Mouse (Mus musculus): ENCODE measurements around the gene Paqr5. TPM values are rescaled to one million over a fixed set of nuclear protein-coding genes. Genes with fewer than 3 reads are reported as not detected.
A peak's percentile ranks its signal among the peaks of the same experiment; 100 is the strongest.

The Paqr5 gene
- total RNA-seq, 1 experiment = 0.27 TPM

GRCm38 (mm10) chr9:61920331-61920730, 106.3 kb downstream of the Paqr5 start:
- H3K27ac ChIP-seq (ENCODE audit: insufficient read depth, low read depth, low read length, poor library complexity, severe bottlenecking) = no peak overlapping the region
- no peak overlapping the region for H3K4me3 ChIP-seq (ENCODE audit: insufficient read depth in 1 of 2, low read depth in 1 of 2, low read length in 2 of 2, poor library complexity in 1 of 2, severe bottlenecking in 1 of 2)
- in situ Hi-C loops (cut with MboI; ENCODE audit: low sequenced_read_pairs in 2 of 2, unreplicated experiment in 2 of 2) = no loop called here
- peaks cover 41% of the 10 kb centered on the region for H3K36me3 ChIP-seq (ENCODE audit: control insufficient read depth, insufficient read depth, low read length, poor library complexity, severe bottlenecking)
- H3K9ac ChIP-seq (ENCODE audit: insufficient read depth, low read depth, low read length, poor library complexity, severe bottlenecking) = no peak overlapping the region
- no peaks in the 10 kb centered on the region for H3K9me3 ChIP-seq (ENCODE audit: control insufficient read depth, insufficient read depth, low read depth, low read length)
- peaks cover 0 to 3% of the 10 kb centered on the region in 2 experiments; a peak in 1 of 4 replicates for H3K4me1 ChIP-seq (ENCODE audit: control insufficient read depth in 2 of 2, insufficient read depth in 2 of 2, low read length in 2 of 2, poor library complexity in 1 of 2)
- DNase-seq (ENCODE audit: low read depth, low spot score) = no peak
- TF ChIP-seq HCFC1 (IDR thresholded peaks at IDR 0.05; ENCODE audit: borderline replicate concordance, insufficient read depth, low read length) (no peak), ZNF384 (IDR thresholded peaks at IDR 0.05; ENCODE audit: low read depth, low read length) (no peak), MAFK (IDR thresholded peaks at IDR 0.05; ENCODE audit: insufficient read depth, low read depth, low read length) (no peak), ZC3H11A (IDR thresholded peaks at IDR 0.05; ENCODE audit: borderline replicate concordance, low read depth, low read length) (no peak), CHD2 (IDR thresholded peaks at IDR 0.05; ENCODE audit: low read depth, low read length) (no peak)

DNA sequence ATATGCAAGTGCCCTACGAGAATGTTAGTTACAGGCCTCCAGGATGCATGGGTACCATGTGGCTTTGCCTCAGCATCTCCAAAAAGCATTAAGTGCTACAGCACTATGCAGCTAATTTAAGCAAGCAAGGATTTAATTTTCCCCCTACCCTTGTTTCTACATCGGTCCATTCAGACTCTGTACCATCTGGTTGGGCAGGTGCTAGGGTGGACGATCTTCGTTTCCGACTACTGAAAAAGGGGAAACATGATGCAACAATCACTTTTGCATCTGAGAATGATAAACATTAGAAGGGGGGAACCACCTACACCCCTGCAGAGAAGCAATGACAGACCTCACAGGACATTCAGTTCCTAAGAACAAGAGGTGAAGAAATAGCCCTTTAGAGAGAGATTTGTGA, 107.2 kb downstream of the Paqr5 start:
- no peak overlapping the region for H3K9ac ChIP-seq (ENCODE audit: insufficient read depth, low read depth, low read length, poor library complexity, severe bottlenecking)
- no peak for DNase-seq (ENCODE audit: low read depth, low spot score)
- TF ChIP-seq MAFK (IDR thresholded peaks at IDR 0.05; ENCODE audit: insufficient read depth, low read depth, low read length) = no peak
- TF ChIP-seq HCFC1 (IDR thresholded peaks at IDR 0.05; ENCODE audit: borderline replicate concordance, insufficient read depth, low read length) = no peak
- TF ChIP-seq CHD2 (IDR thresholded peaks at IDR 0.05; ENCODE audit: low read depth, low read length) = no peak
- TF ChIP-seq ZC3H11A (IDR thresholded peaks at IDR 0.05; ENCODE audit: borderline replicate concordance, low read depth, low read length) = no peak
- no peak for TF ChIP-seq ZNF384 (IDR thresholded peaks at IDR 0.05; ENCODE audit: low read depth, low read length)
- H3K4me3 ChIP-seq (ENCODE audit: insufficient read depth in 1 of 2, low read depth in 1 of 2, low read length in 2 of 2, poor library complexity in 1 of 2, severe bottlenecking in 1 of 2) = no peak overlapping the region
- no peak overlapping the region for H3K27ac ChIP-seq (ENCODE audit: insufficient read depth, low read depth, low read length, poor library complexity, severe bottlenecking)
- H3K9me3 ChIP-seq (ENCODE audit: control insufficient read depth, insufficient read depth, low read depth, low read length) = no peaks in the 10 kb centered on the region
- H3K36me3 ChIP-seq (ENCODE audit: control insufficient read depth, insufficient read depth, low read length, poor library complexity, severe bottlenecking) = peaks cover 32% of the 10 kb centered on the region
- H3K4me1 ChIP-seq (ENCODE audit: control insufficient read depth in 2 of 2, insufficient read depth in 2 of 2, low read length in 2 of 2, poor library complexity in 1 of 2) = peaks cover 0 to 3% of the 10 kb centered on the region in 2 experiments; a peak in 1 of 4 replicates
- in situ Hi-C loops (cut with MboI; ENCODE audit: low sequenced_read_pairs in 2 of 2, unreplicated experiment in 2 of 2) = no loop called here

GRCm38 (mm10) chr9:61917436-61917835, 109.2 kb downstream of the Paqr5 start:
- peaks cover 37% of the 10 kb centered on the region for H3K36me3 ChIP-seq (ENCODE audit: control insufficient read depth, insufficient read depth, low read length, poor library complexity, severe bottlenecking)
- no peak for DNase-seq (ENCODE audit: low read depth, low spot score)
- in situ Hi-C loops (cut with MboI; ENCODE audit: low sequenced_read_pairs in 2 of 2, unreplicated experiment in 2 of 2) = no loop called here
- H3K4me3 ChIP-seq (ENCODE audit: insufficient read depth in 1 of 2, low read depth in 1 of 2, low read length in 2 of 2, poor library complexity in 1 of 2, severe bottlenecking in 1 of 2) = no peak overlapping the region
- TF ChIP-seq HCFC1 (IDR thresholded peaks at IDR 0.05; ENCODE audit: borderline replicate concordance, insufficient read depth, low read length) = no peak
- H3K9me3 ChIP-seq (ENCODE audit: control insufficient read depth, insufficient read depth, low read depth, low read length) = no peaks in the 10 kb centered on the region
- no peak overlapping the region for H3K27ac ChIP-seq (ENCODE audit: insufficient read depth, low read depth, low read length, poor library complexity, severe bottlenecking)
- H3K9ac ChIP-seq (ENCODE audit: insufficient read depth, low read depth, low read length, poor library complexity, severe bottlenecking) = no peak overlapping the region
- peaks cover 0 to 3% of the 10 kb centered on the region in 2 experiments; a peak in 1 of 4 replicates for H3K4me1 ChIP-seq (ENCODE audit: control insufficient read depth in 2 of 2, insufficient read depth in 2 of 2, low read length in 2 of 2, poor library complexity in 1 of 2)

DNA sequence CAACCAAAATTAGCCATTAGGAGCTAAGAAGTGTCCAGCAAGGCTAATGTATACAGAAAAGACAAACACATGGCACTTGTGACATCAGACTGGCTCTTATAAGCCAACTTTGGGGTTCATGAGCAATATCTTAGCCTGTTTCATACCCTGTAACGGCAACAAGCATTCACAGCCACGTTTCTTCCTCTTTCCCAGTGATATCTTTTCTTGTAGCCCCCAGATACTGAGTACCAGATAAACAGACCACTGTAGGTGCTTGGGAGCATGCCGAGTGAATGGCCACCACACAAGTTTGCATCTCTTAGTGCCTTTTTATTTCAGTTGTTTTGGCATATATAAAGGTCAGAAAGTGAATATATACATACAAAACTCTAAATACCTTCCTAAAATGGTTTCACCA, 109.7 kb downstream of the Paqr5 start:
- Histone ChIP-seq H3K9me3 (ENCODE audit: control insufficient read depth, insufficient read depth, low read depth, low read length) (no peaks in the 10 kb centered on the region), H3K36me3 (ENCODE audit: control insufficient read depth, insufficient read depth, low read length, poor library complexity, severe bottlenecking) (peaks cover 37% of the 10 kb centered on the region), H3K4me1 (ENCODE audit: control insufficient read depth in 2 of 2, insufficient read depth in 2 of 2, low read length in 2 of 2, poor library complexity in 1 of 2) (peaks cover 0 to 3% of the 10 kb centered on the region in 2 experiments; a peak in 1 of 4 replicates), H3K4me3 (ENCODE audit: insufficient read depth in 1 of 2, low read depth in 1 of 2, low read length in 2 of 2, poor library complexity in 1 of 2, severe bottlenecking in 1 of 2) (no peak overlapping the region), H3K27ac (ENCODE audit: insufficient read depth, low read depth, low read length, poor library complexity, severe bottlenecking) (no peak overlapping the region), H3K9ac (ENCODE audit: insufficient read depth, low read depth, low read length, poor library complexity, severe bottlenecking) (no peak overlapping the region)
- DNase-seq (ENCODE audit: low read depth, low spot score) = no peak
- no peak for TF ChIP-seq CHD2 (IDR thresholded peaks at IDR 0.05; ENCODE audit: low read depth, low read length)
- no peak for TF ChIP-seq ZC3H11A (IDR thresholded peaks at IDR 0.05; ENCODE audit: borderline replicate concordance, low read depth, low read length)
- in situ Hi-C loops (cut with MboI; ENCODE audit: low sequenced_read_pairs in 2 of 2, unreplicated experiment in 2 of 2) = no loop called here

- TF ChIP-seq ZC3H11A (IDR thresholded peaks at IDR 0.05; ENCODE audit: borderline replicate concordance, low read depth, low read length) (no peak), ZNF384 (IDR thresholded peaks at IDR 0.05; ENCODE audit: low read depth, low read length) (0 out of 2 replicates have a peak, but pooled peaks have one; percentile 13)
- H3K4me3 ChIP-seq (ENCODE audit: insufficient read depth in 1 of 2, low read depth in 1 of 2, low read length in 2 of 2, poor library complexity in 1 of 2, severe bottlenecking in 1 of 2) = peak overlapping the region; percentile 74; a peak in 3 of 4 replicates
- DNase-seq (ENCODE audit: low read depth, low spot score) = no peak
- H3K9ac ChIP-seq (ENCODE audit: insufficient read depth, low read depth, low read length, poor library complexity, severe bottlenecking) = peak overlapping the region; percentile 80; the same call in 1 of the 2 replicates
- peaks cover 0 to 3% of the 10 kb centered on the region in 2 experiments; a peak in 1 of 4 replicates for H3K4me1 ChIP-seq (ENCODE audit: control insufficient read depth in 2 of 2, insufficient read depth in 2 of 2, low read length in 2 of 2, poor library complexity in 1 of 2)
- H3K9me3 ChIP-seq (ENCODE audit: control insufficient read depth, insufficient read depth, low read depth, low read length) = no peaks in the 10 kb centered on the region
- H3K36me3 ChIP-seq (ENCODE audit: control insufficient read depth, insufficient read depth, low read length, poor library complexity, severe bottlenecking) = peaks cover 40% of the 10 kb centered on the region
- in situ Hi-C loops (cut with MboI; ENCODE audit: low sequenced_read_pairs in 2 of 2, unreplicated experiment in 2 of 2) = no loop called here
- H3K27ac ChIP-seq (ENCODE audit: insufficient read depth, low read depth, low read length, poor library complexity, severe bottlenecking) = no peak overlapping the region; the same call in 1 of the 2 replicates
These were observed 111.2 kb downstream of the Paqr5 start for GRCm38 (mm10) chr9:61915393-61916005.
